Mouse (Mus musculus): ENCODE measurements around the gene Adgrl1. TPM values are rescaled to one million over a fixed set of nuclear protein-coding genes. Genes with fewer than 3 reads are reported as not detected.

Gene Adgrl1
- polyA plus RNA-seq (2014; fragmentation: Illumina TruSeq; extraction: RNeasy Lipid Tissue Mini Kit (QIAGEN cat#74804); ENCODE audit: low read depth, low replicate concordance) = 3.5 TPM

GRCm38 (mm10) chr8:83899363-83900252 is at the start of gene Adgrl1:
Gene Adgrl1 (plus strand): TSS chr8:83900105.

GRCm38 (mm10) chr8:83955106-83955957 is 55.4 kb downstream of the Adgrl1 start, which contains the start of the genes Gm10644 and Asf1b:
Gene Gm10644 (minus strand): TSS chr8:83955205.
Gene Asf1b (plus strand): TSS chr8:83955507.

DNA sequence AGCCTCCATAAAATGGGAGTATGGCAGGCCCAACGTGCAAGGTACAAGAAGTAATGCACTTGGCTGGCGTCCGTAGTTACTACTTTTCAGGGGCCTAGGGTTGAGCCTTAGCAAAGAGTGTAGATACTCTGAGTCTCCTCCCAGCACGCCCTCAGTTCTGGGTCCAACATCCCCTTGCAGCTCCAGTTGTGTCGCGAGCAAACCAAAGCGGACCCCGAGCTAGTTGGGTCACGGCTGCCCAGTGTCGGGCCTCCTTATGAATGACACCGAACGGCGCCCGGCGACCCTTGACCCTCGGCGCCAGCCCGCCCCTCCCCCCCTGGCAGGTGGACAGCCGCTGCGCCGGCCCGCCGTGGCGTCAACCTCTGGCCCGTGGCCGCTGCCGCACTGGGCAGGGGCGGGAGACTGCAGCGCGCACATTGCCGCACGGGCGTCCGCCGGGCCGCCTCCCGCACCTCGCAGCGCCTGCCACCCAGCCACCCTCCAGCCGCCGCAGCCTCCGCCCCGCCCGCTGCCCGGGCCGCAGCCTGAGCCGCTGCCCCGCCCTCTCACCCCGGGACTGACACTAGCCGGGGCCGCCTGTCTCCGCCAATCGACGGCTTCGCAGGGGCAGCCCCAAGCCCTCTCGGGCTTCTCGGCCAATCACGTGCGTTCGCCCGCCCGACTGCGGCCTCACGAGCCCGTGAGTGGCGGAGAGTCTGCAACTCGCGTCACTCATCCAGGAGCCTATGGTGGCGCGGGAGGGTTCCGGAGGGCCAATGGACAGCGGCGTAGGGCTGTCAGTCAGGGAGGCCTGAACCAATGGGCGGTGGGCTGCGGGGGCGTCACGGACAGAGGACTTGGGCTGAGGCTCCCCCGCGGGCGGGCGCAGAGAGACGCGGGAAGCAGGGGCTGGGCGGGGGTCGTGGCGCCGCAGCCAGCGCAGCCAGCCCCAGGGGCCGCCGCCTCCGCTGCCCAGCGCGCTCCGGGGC is 72.5 kb downstream of the Adgrl1 start, which contains the start of gene Prkaca:
Gene Prkaca, plus strand, starts transcription at position 844 of the 971 bp plus-strand sequence.

Other genes starting within 250 kb of the Adgrl1 start
- gene Gipc1, start 247.4 kb upstream of the Adgrl1 start, polyA plus RNA-seq (2014; fragmentation: Illumina TruSeq; extraction: RNeasy Lipid Tissue Mini Kit (QIAGEN cat#74804); ENCODE audit: low read depth, low replicate concordance) = not detected
- not detected for gene Ptger1, start 233.4 kb upstream of the Adgrl1 start, polyA plus RNA-seq (2014; fragmentation: Illumina TruSeq; extraction: RNeasy Lipid Tissue Mini Kit (QIAGEN cat#74804); ENCODE audit: low read depth, low replicate concordance)
- gene Pkn1, start 200.9 kb upstream of the Adgrl1 start, polyA plus RNA-seq (2014; fragmentation: Illumina TruSeq; extraction: RNeasy Lipid Tissue Mini Kit (QIAGEN cat#74804); ENCODE audit: low read depth, low replicate concordance) = 3.0 TPM
- 24.9 TPM for gene Ddx39, start 184.9 kb upstream of the Adgrl1 start, polyA plus RNA-seq (2014; fragmentation: Illumina TruSeq; extraction: RNeasy Lipid Tissue Mini Kit (QIAGEN cat#74804); ENCODE audit: low read depth, low replicate concordance)
- 1.8 TPM for gene Adgre5, start 158.8 kb upstream of the Adgrl1 start, polyA plus RNA-seq (2014; fragmentation: Illumina TruSeq; extraction: RNeasy Lipid Tissue Mini Kit (QIAGEN cat#74804); ENCODE audit: low read depth, low replicate concordance)
- 2.5 TPM for gene Gm10644, start 55.1 kb downstream of the Adgrl1 start, polyA plus RNA-seq (2014; fragmentation: Illumina TruSeq; extraction: RNeasy Lipid Tissue Mini Kit (QIAGEN cat#74804); ENCODE audit: low read depth, low replicate concordance)
- 32.0 TPM for gene Asf1b, start 55.4 kb downstream of the Adgrl1 start, polyA plus RNA-seq (2014; fragmentation: Illumina TruSeq; extraction: RNeasy Lipid Tissue Mini Kit (QIAGEN cat#74804); ENCODE audit: low read depth, low replicate concordance)
- 37.0 TPM for gene Prkaca, start 72.9 kb downstream of the Adgrl1 start, polyA plus RNA-seq (2014; fragmentation: Illumina TruSeq; extraction: RNeasy Lipid Tissue Mini Kit (QIAGEN cat#74804); ENCODE audit: low read depth, low replicate concordance)
- gene Samd1, start 97.6 kb downstream of the Adgrl1 start, polyA plus RNA-seq (2014; fragmentation: Illumina TruSeq; extraction: RNeasy Lipid Tissue Mini Kit (QIAGEN cat#74804); ENCODE audit: low read depth, low replicate concordance) = 2.1 TPM
- 2.4 TPM for gene 1700067K01Rik, start 101.4 kb downstream of the Adgrl1 start, polyA plus RNA-seq (2014; fragmentation: Illumina TruSeq; extraction: RNeasy Lipid Tissue Mini Kit (QIAGEN cat#74804); ENCODE audit: low read depth, low replicate concordance)
- gene 2210011C24Rik, start 112.1 kb downstream of the Adgrl1 start, polyA plus RNA-seq (2014; fragmentation: Illumina TruSeq; extraction: RNeasy Lipid Tissue Mini Kit (QIAGEN cat#74804); ENCODE audit: low read depth, low replicate concordance) = 15.4 TPM
- 0.13 TPM for gene Palm3, start 121.4 kb downstream of the Adgrl1 start, polyA plus RNA-seq (2014; fragmentation: Illumina TruSeq; extraction: RNeasy Lipid Tissue Mini Kit (QIAGEN cat#74804); ENCODE audit: low read depth, low replicate concordance)
- gene Il27ra, start 142.5 kb downstream of the Adgrl1 start, polyA plus RNA-seq (2014; fragmentation: Illumina TruSeq; extraction: RNeasy Lipid Tissue Mini Kit (QIAGEN cat#74804); ENCODE audit: low read depth, low replicate concordance) = not detected
- gene Rln3, start 144.9 kb downstream of the Adgrl1 start, polyA plus RNA-seq (2014; fragmentation: Illumina TruSeq; extraction: RNeasy Lipid Tissue Mini Kit (QIAGEN cat#74804); ENCODE audit: low read depth, low replicate concordance) = not detected
- gene Gm10643, start 165.0 kb downstream of the Adgrl1 start, polyA plus RNA-seq (2014; fragmentation: Illumina TruSeq; extraction: RNeasy Lipid Tissue Mini Kit (QIAGEN cat#74804); ENCODE audit: low read depth, low replicate concordance) = 8.6 TPM
- 2.3 TPM for gene Rfx1, start 166.7 kb downstream of the Adgrl1 start, polyA plus RNA-seq (2014; fragmentation: Illumina TruSeq; extraction: RNeasy Lipid Tissue Mini Kit (QIAGEN cat#74804); ENCODE audit: low read depth, low replicate concordance)
- 7.9 TPM for gene Dcaf15, start 204.7 kb downstream of the Adgrl1 start, polyA plus RNA-seq (2014; fragmentation: Illumina TruSeq; extraction: RNeasy Lipid Tissue Mini Kit (QIAGEN cat#74804); ENCODE audit: low read depth, low replicate concordance)
- not detected for gene Podnl1, start 225.9 kb downstream of the Adgrl1 start, polyA plus RNA-seq (2014; fragmentation: Illumina TruSeq; extraction: RNeasy Lipid Tissue Mini Kit (QIAGEN cat#74804); ENCODE audit: low read depth, low replicate concordance)
- gene Cc2d1a, start 247.8 kb downstream of the Adgrl1 start, polyA plus RNA-seq (2014; fragmentation: Illumina TruSeq; extraction: RNeasy Lipid Tissue Mini Kit (QIAGEN cat#74804); ENCODE audit: low read depth, low replicate concordance) = 0.74 TPM
- gene 4930432K21Rik, start 247.9 kb downstream of the Adgrl1 start, polyA plus RNA-seq (2014; fragmentation: Illumina TruSeq; extraction: RNeasy Lipid Tissue Mini Kit (QIAGEN cat#74804); ENCODE audit: low read depth, low replicate concordance) = 5.8 TPM

Data from testis, adult 10 weeks (tissue).